Mouse (Mus musculus) embryonic fibroblast, embryonic 13.5 days (primary cell): ENCODE data around the gene Lrrc75a.

Experiments used
- CTCF ChIP-seq: IDR thresholded peaks from 2 replicates; pipeline ENCODE4 v1.5.1; 2011; ENCODE audit warnings: mild to moderate bottlenecking, control low read depth, low read length, moderate library complexity, borderline replicate concordance; ENCODE audit not compliant: insufficient read depth
- POLR2A ChIP-seq: IDR thresholded peaks from 2 replicates; pipeline ENCODE4 v1.6.1; 2011; ENCODE audit warnings: low read depth, mild to moderate bottlenecking, control low read depth, low read length, moderate library complexity

DNA sequence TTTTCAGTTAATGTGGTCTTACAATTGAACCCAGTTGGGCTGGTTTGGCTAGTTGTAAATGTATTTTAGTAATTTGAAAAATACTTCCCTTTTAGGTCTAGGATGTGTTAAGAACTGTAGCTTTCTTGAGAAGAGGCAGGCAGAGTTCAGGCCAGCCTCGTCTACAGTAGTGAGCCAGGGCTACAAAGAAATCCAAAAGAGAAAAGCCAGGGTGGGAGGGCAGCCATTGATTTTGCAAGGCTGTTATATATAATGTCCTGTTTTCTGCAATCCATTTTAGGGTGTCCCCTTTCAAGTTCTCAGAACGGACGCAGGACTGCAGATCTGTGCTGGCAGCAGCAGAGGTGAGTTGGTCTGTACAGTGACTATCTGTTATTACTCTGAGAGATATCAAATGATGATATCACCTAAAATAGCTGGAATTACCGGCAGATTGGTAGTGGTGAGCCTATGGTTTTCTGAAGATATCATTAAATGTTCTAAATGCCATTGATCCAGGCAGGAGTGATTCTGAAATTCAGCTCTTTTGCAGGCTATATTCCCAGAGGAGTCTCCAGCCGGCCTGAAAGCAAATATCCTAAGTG lies 44.1 kb downstream of the Lrrc75a start:
- TF ChIP-seq CTCF (no peak), POLR2A (no peak)
